8 mouse cellular contexts compared by ENCODE assay signal in genomic region chr11:98192901-98193805, GRCm38 (mm10). TPM values are rescaled to one million over a fixed set of nuclear protein-coding genes. Genes with fewer than 3 reads are reported as not detected.
A peak's percentile ranks its signal among the peaks of the same experiment; 100 is the strongest.
DNase-seq lines count a peak whose midpoint lies in the region; ATAC-seq lines count a peak whose summit lies in the region.

TSS of gene Med1 (minus strand) at chr11:98193293.

- H3K4me2 ChIP-seq in hindbrain, embryonic 11.5 days (replicated peaks; ENCODE audit: low read depth, low read length), result peak within 1 kb of the TSS; percentile 66

- H3K4me3 ChIP-seq in hindbrain, embryonic 11.5 days (ENCODE audit: low read depth, low read length), result peak within 1 kb of the TSS; percentile 87

- no peaks in the 10 kb centered on the region for H3K9me3 ChIP-seq in hindbrain, embryonic 11.5 days (ENCODE audit: control insufficient read depth, low read length)

- H3K36me3 ChIP-seq in hindbrain, embryonic 11.5 days (ENCODE audit: control insufficient read depth, insufficient read depth, low read length), result no peaks in the 10 kb centered on the region

- peak within 1 kb of the TSS; percentile 84 for H3K27ac ChIP-seq in hindbrain, embryonic 11.5 days (ENCODE audit: low read depth, low read length)

- H3K27me3 ChIP-seq in hindbrain, embryonic 11.5 days (ENCODE audit: control insufficient read depth, insufficient read depth, low read length), result no peaks in the 10 kb centered on the region

- WGBS in hindbrain, embryonic 11.5 days, result under 1% methylated on average over 50 of the region's 53 CpGs

- peaks cover 5% of the 10 kb centered on the region; the same call in 1 of the 2 replicates for H3K4me1 ChIP-seq in hindbrain, embryonic 11.5 days (replicated peaks; ENCODE audit: control insufficient read depth, insufficient read depth, low read length)

- ATAC-seq in hindbrain, embryonic 11.5 days (ENCODE audit: low FRiP score), result peak; percentile 96

- DNase-seq in Muller cell, postnatal 12 days (ENCODE audit: inconsistent ontology term), result peak; percentile 98
- peak; percentile 91 for DNase-seq in cerebellum, adult 9-11 months
- peak; percentile 91 to 95 for DNase-seq in frontal cortex, adult 2 months (ENCODE audit: extremely low spot score in 1 of 2, low spot score in 1 of 2)
- DNase-seq in hindbrain, embryonic 11.5 days (ENCODE audit: low spot score), result peak; percentile 93
- DNase-seq in layer of hippocampus, postnatal 10 days (ENCODE audit: low spot score in 2 of 2), result peak; percentile 88 to 91
- DNase-seq in lung, postnatal 10 days, result peak; percentile 97
- peak; percentile 86 for DNase-seq in ovary, postnatal 36 days (ENCODE audit: low spot score)
- peak; percentile 91 for DNase-seq in thymus, postnatal 25 days

- peak within 1 kb of the TSS; percentile 90 for H3K9ac ChIP-seq in hindbrain, embryonic 11.5 days (ENCODE audit: low read depth, low read length)

RNA-seq across cellular contexts. Expression of gene Med1, which starts in this region (rescaled TPM):
- 24.6 and 28.8 TPM in 2 replicates for polyA plus RNA-seq in frontal cortex, adult 2 months (2012; rRNA removed)
- 81.8 and 82.8 TPM in 2 replicates for polyA plus RNA-seq in hindbrain, embryonic 11.5 days (2014; fragmentation: Nextera tagmentation; extraction: Ambion mirVana)
- 10 to 100 TPM; 48.6 to 50.2 TPM for total RNA-seq in layer of hippocampus, postnatal 10 days (2021)

Comparison
In these comparisons a context has a peak if more than half of its experiments do, and no peak if none do; other contexts are left out.
1. Peak in every context shown above with its lines: DNase-seq, ATAC-seq, H3K4me3 ChIP-seq and H3K27ac ChIP-seq.